Mouse (Mus musculus) neural tube, embryonic 12.5 days (tissue): ENCODE data around the gene Plekhm2. TPM values are rescaled to one million over a fixed set of nuclear protein-coding genes. Genes with fewer than 3 reads are reported as not detected.

Experiments used
- ATAC-seq: fragments of 200-750 bp; cut with Nextera tagmentation; 2 replicates; pipeline ENCODE4 v1.8.0; 2017; ENCODE audit warnings: low read depth, mild to moderate bottlenecking, moderate TSS enrichment, moderate library complexity; ENCODE audit not compliant: low FRiP score
- H3K27ac ChIP-seq: fragments of 300-500 bp; sonication (generic); 2 replicates; pipeline ENCODE4 v1.5.1; 2016
- H3K27me3 ChIP-seq: fragments of 300-500 bp; sonication (generic); replicated peaks from 2 replicates; pipeline ENCODE4 v1.6.1; 2016; ENCODE audit warnings: mild to moderate bottlenecking
- H3K36me3 ChIP-seq: fragments of 300-500 bp; sonication (generic); 2 replicates; pipeline ENCODE4 v1.6.1; 2016; ENCODE audit warnings: mild to moderate bottlenecking
- H3K4me1 ChIP-seq: fragments of 300-500 bp; sonication (generic); 2 replicates; pipeline ENCODE4 v1.6.1; 2016
- H3K4me2 ChIP-seq: fragments of 300-500 bp; sonication (generic); replicated peaks from 2 replicates; pipeline ENCODE4 v1.6.1; 2016; ENCODE audit warnings: mild to moderate bottlenecking
- H3K4me3 ChIP-seq: fragments of 300-500 bp; sonication (generic); 2 replicates; pipeline ENCODE4 v1.5.1; 2016
- H3K9ac ChIP-seq: fragments of 300-500 bp; sonication (generic); 2 replicates; pipeline ENCODE4 v1.6.1; 2016; ENCODE audit warnings: mild to moderate bottlenecking
- H3K9me3 ChIP-seq: fragments of 300-500 bp; sonication (generic); 2 replicates; pipeline ENCODE4 v1.6.1; 2016; ENCODE audit warnings: mild to moderate bottlenecking
- WGBS: fragments of 180-500 bp; shearing (Covaris S2); methylation state at CpG from one replicate; pipeline ENCODE4 v1.1.7; 2016; 5-methylcytosine and 5-hydroxymethylcytosine counted together
- polyA plus RNA-seq: library from polyadenylated mRNA; unstranded; fragments of >200 nt; fragmentation: Nextera tagmentation; extraction: Ambion mirVana; gene quantifications from 2 replicates; pipeline ENCODE4 v1.2.1, GENCODE M21; 2016

Gene Plekhm2
- polyA plus RNA-seq, 1 experiment from 2014 or later = 7.4 TPM

DNA sequence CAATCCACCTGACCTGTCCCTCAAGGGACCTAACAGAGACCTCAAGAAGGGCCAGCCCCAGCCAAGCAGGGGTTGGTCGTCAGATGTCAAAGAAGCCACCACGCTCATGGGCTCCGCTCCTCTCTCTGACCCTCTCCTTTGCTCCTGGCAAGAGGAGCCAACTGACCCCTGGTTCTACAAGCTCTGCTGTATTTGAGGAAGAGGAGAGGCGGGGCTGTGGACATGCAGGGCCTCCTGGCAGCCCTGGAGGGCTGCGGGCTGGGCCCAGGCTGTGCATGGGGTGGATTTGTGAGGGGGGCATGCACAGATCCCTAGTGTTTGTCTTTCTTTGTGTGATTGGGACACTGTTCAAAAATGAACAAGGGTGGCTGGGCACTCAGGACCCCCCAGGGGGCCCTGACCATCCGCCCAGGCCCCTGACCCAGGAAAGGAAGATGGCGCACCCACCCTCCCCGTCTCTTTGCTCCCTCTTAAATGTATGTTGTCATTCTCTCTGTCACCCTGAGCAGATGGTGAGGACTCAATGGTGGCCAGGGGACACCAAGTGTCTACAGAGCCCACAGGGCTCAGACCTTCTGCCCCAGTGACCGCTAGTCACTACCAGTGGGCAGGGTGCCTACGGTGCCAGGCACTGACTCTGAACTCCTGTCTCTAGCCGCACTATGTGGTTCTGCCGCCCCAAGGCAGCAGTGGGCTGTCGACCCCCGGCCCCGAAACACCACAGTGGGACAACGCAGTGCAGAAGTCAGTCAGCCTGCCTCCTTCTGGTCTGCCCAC lies 38.7 kb downstream of the Plekhm2 start:
- H3K36me3 ChIP-seq = peaks cover 49% of the 10 kb centered on the region

DNA sequence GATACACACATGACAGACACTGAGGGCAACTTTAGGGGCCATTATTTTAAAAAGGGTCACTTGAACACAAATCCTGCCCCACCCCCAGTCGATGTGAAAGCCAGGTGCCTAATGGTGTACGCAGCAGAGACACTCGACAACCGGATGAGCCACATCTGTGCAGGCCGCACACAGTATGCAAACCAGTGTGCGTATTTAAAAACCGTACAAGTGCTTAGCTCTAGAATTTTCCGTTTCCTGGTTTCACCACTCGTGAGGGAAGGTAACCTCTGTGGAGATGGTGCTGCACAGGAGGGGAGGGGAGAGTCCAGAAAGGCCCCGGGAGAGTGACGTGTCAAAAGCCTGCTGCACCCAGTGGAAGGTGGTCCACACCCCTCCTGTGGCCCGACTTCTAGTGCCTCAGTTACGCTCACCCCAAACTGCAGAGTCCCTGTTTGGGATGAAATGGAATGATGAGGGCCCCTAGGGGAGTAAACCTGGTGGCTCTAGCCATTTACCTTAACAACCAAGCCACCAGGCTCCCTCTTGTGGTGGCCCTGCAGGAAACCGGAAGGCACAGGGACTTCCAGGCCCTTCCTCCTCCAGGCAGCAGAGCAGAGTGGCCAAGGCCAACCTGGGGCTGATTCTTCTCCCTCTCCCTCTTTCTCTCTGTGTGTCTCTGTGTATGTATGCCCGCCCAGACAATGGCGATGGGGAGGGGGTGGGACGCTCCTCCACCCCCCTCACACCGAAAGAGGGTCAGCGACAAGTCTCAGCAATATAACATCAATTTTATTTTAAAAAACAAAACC lies 39.5 kb downstream of the Plekhm2 start:
- H3K4me1 ChIP-seq = peaks cover 4% of the 10 kb centered on the region; the same call in 1 of the 2 replicates
- H3K9ac ChIP-seq = no peak overlapping the region
- WGBS = 80% methylated on average over 19 of the region's 19 CpGs
- no peak overlapping the region for H3K4me3 ChIP-seq
- H3K4me2 ChIP-seq = no peak overlapping the region
- H3K36me3 ChIP-seq = peaks cover 41% of the 10 kb centered on the region
- H3K27me3 ChIP-seq = no peaks in the 10 kb centered on the region
- no peak for ATAC-seq
- H3K27ac ChIP-seq = no peak overlapping the region
- H3K9me3 ChIP-seq = no peaks in the 10 kb centered on the region

More for the DNA sequence above, 38.7 kb downstream of the Plekhm2 start:
- Histone ChIP-seq H3K4me1 (peaks cover 4% of the 10 kb centered on the region; the same call in 1 of the 2 replicates), H3K4me3 (no peak overlapping the region), H3K27ac (no peak overlapping the region), H3K4me2 (no peak overlapping the region), H3K9me3 (no peaks in the 10 kb centered on the region), H3K27me3 (no peaks in the 10 kb centered on the region), H3K9ac (no peak overlapping the region)
- no peak for ATAC-seq
- WGBS = 90% methylated on average over 16 of the region's 16 CpGs

DNA sequence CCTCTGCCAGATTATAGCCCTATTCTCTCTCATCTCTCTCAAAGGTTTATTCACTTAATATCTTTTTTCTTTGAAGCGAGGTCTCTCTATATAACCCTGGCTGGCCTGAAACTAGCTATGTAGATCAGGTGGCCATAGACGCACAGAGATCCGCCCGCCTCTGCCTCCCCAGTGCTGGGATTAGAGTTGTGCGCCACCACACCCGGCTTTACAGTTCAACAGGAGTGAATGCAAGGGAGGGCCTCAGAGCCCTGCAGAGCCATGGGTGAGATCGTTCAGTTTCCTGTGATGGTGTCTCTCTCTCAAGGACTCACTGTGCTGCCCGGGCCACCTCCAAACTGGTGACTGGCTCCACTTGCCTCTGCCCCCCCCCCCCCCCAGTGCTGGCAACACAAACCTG lies 40.6 kb downstream of the Plekhm2 start:
- no peak for ATAC-seq
- H3K4me2 ChIP-seq = no peak overlapping the region
- no peak overlapping the region for H3K9ac ChIP-seq
- 93% methylated on average over 8 of the region's 8 CpGs for WGBS
- H3K36me3 ChIP-seq = peaks cover 31% of the 10 kb centered on the region
- no peak overlapping the region for H3K4me3 ChIP-seq
- H3K4me1 ChIP-seq = peaks cover 4% of the 10 kb centered on the region; the same call in 1 of the 2 replicates
- H3K27ac ChIP-seq = no peak overlapping the region
- no peaks in the 10 kb centered on the region for H3K9me3 ChIP-seq
- H3K27me3 ChIP-seq = no peaks in the 10 kb centered on the region

DNA sequence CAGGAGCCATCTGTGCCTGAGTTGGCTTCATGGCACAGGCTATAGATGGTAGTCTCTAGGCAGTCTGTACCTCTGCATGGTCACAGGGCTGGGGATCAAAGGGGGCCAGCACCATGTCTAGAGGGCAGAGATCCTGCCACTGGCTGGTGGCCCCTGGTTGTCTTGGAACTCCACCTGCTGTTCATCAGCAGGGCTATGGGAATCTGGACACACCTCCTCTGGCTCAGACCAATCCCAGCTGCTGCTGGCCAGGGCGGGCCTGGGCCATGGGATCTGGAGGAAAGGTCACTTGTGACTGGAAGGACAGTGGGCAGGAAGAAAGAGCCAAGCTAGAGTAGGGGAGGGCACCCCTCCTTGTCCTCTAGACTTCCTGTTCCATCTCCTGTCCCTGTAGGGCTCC lies 41.0 kb downstream of the Plekhm2 start, which contains the start of gene Slc25a34:
Gene Slc25a34, minus strand, starts transcription at position 156 of the 400 bp plus-strand sequence.
- H3K36me3 ChIP-seq = peaks cover 26% of the 10 kb centered on the region
- peaks cover 4% of the 10 kb centered on the region; the same call in 1 of the 2 replicates for H3K4me1 ChIP-seq
- H3K27me3 ChIP-seq = no peaks in the 10 kb centered on the region
- H3K4me3 ChIP-seq = no peak within 1 kb of the TSS
- no peak for ATAC-seq
- H3K4me2 ChIP-seq = no peak within 1 kb of the TSS
- no peak within 1 kb of the TSS for H3K27ac ChIP-seq
- WGBS = 65% methylated on average over 1 of the region's 1 CpGs
- H3K9me3 ChIP-seq = no peaks in the 10 kb centered on the region
- H3K9ac ChIP-seq = no peak within 1 kb of the TSS

DNA sequence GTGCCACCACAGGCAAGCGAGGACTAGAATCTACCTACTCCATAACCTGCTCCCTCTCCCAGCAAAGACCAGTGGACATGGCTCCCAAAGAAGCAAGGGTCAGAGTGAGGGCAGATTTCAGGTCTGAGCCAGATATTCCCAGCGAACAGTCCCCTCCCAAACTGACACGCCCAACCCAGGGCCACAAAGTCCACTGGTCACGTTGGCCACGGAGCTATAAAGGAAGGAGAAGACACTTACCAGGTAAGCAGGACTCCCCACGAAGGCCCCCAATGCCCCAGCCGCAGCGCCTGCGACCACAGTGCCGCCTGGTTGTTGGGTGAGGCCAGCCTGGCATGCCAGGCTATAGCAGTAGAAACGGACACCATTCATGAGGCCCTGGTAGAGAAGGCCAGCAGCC lies 41.7 kb downstream of the Plekhm2 start:
- no peaks in the 10 kb centered on the region for H3K27me3 ChIP-seq
- peaks cover 4% of the 10 kb centered on the region; the same call in 1 of the 2 replicates for H3K4me1 ChIP-seq
- ATAC-seq = no peak
- no peak overlapping the region for H3K27ac ChIP-seq
- H3K9me3 ChIP-seq = no peaks in the 10 kb centered on the region
- no peak overlapping the region for H3K4me3 ChIP-seq
- no peak overlapping the region for H3K4me2 ChIP-seq
- peaks cover 20% of the 10 kb centered on the region for H3K36me3 ChIP-seq
- no peak overlapping the region for H3K9ac ChIP-seq
- 90% methylated on average over 11 of the region's 11 CpGs for WGBS

DNA sequence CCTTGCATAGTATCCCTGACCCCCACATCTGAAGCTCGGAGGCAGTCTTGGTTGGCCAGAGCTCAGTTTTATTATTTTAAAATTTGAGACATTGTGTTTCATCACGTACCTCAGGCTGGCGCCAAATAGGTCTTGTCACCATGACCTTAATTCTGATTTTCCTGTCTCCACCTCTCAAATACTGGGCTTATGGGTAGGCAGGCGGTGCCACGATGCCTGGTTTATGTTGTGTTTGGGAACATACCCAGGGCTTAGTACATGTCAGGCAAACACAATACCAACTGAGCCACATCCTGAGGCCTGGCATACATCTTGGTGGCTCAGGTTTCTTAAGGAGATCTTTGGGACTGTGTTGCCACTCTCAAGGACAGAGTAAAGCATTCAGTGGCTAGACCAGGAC lies 42.1 kb downstream of the Plekhm2 start:
- Histone ChIP-seq H3K4me2 (no peak overlapping the region), H3K27me3 (0 out of 2 replicates have a peak, but pooled peaks cover 2% of the 10 kb centered on the region), H3K4me1 (peaks cover 8% of the 10 kb centered on the region), H3K27ac (no peak overlapping the region), H3K4me3 (no peak overlapping the region), H3K9me3 (no peaks in the 10 kb centered on the region), H3K9ac (no peak overlapping the region), H3K36me3 (peaks cover 15% of the 10 kb centered on the region)
- WGBS = 93% methylated on average over 5 of the region's 5 CpGs
- ATAC-seq = no peak

DNA sequence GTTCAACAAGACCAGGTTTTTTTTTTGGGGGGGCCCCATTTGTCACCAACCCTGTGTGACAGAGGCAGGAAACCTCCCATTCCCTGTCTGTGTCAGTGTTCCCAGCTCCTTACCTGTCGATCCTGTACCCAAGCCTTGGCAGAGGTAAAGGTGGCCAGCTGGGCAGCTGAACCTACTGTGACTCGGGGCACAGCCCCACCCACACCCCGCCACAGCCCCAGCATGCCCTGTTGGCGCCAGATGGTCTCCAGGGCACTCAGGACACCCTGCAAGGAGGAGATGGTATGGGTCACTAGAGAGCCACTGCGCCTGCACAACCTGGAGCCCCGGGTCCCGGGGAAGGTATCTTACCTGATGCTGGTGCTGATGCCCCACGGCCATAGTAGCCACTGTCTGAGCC lies 42.6 kb downstream of the Plekhm2 start:
- no peak overlapping the region for H3K9ac ChIP-seq
- WGBS = 85% methylated on average over 8 of the region's 8 CpGs
- no peak for ATAC-seq
- 0 out of 2 replicates have a peak, but pooled peaks cover 4% of the 10 kb centered on the region for H3K27me3 ChIP-seq
- H3K27ac ChIP-seq = no peak overlapping the region
- H3K9me3 ChIP-seq = no peaks in the 10 kb centered on the region
- H3K4me1 ChIP-seq = peaks cover 13% of the 10 kb centered on the region
- no peak overlapping the region for H3K4me3 ChIP-seq
- H3K4me2 ChIP-seq = no peak overlapping the region
- peaks cover 14% of the 10 kb centered on the region for H3K36me3 ChIP-seq

DNA sequence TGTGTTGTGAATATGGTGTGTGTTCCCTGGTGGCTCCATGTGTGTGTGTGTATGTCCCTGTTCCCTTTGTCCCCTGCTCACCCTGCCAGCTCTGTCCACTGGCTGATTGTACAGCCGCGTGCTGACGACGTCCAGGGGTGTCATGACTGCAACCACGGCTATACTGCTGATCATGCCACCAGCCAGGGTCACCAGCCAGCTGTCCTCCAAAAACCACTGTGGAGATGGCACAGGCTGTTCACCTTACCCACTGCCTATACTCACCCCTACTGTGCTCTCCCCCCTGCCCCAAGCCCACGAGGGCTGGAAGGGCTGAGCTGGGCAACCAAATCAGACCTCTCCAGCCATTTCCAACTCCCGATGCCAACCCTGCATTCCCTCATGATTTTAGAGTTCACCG lies 43.4 kb downstream of the Plekhm2 start:
- 85% methylated on average over 8 of the region's 8 CpGs for WGBS
- peaks cover 7% of the 10 kb centered on the region for H3K36me3 ChIP-seq

DNA sequence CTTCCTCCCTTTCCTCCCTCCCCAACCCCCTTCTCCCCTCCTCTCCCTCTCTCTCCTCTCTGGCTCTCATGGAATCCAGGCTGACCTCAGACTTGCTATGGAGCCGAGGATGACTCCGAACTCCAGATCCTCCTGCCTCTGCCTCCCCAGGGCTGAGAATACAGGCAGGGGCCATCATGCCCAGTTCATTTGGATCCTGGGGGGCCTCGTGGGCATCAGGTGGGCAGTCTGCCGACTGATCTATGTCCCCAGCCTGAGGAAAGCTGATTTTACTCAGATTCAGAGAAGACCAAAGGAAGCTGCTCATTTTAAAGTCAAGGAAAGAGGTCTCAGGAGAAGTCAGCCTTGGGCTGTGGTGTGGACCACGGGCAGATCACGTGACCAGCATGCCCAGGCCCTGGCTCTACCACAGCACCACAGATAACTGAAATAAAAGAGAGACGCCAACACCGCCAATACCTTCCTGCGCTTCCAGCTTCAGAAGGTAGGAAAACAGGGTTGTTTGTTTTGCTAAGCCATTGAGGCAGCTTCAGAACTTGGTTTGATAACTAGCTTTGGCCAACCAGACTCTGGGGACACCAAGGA lies 45.3 kb downstream of the Plekhm2 start:
- 0 out of 2 replicates have a peak, but pooled peaks cover 4% of the 10 kb centered on the region for H3K27me3 ChIP-seq
- no peak overlapping the region for H3K9ac ChIP-seq
- WGBS = 84% methylated on average over 9 of the region's 9 CpGs
- H3K27ac ChIP-seq = no peak overlapping the region
- no peak overlapping the region for H3K4me2 ChIP-seq
- no peak overlapping the region for H3K4me3 ChIP-seq
- peaks cover 17% of the 10 kb centered on the region for H3K4me1 ChIP-seq
- H3K9me3 ChIP-seq = no peaks in the 10 kb centered on the region
- no peak for ATAC-seq
- no peaks in the 10 kb centered on the region for H3K36me3 ChIP-seq

More for the DNA sequence above, 43.4 kb downstream of the Plekhm2 start:
- no peak overlapping the region for H3K27ac ChIP-seq
- no peak overlapping the region for H3K4me2 ChIP-seq
- no peak overlapping the region for H3K9ac ChIP-seq
- no peaks in the 10 kb centered on the region for H3K9me3 ChIP-seq
- no peak overlapping the region for H3K4me3 ChIP-seq
- H3K27me3 ChIP-seq = 0 out of 2 replicates have a peak, but pooled peaks cover 4% of the 10 kb centered on the region
- no peak for ATAC-seq
- peaks cover 13% of the 10 kb centered on the region for H3K4me1 ChIP-seq

DNA sequence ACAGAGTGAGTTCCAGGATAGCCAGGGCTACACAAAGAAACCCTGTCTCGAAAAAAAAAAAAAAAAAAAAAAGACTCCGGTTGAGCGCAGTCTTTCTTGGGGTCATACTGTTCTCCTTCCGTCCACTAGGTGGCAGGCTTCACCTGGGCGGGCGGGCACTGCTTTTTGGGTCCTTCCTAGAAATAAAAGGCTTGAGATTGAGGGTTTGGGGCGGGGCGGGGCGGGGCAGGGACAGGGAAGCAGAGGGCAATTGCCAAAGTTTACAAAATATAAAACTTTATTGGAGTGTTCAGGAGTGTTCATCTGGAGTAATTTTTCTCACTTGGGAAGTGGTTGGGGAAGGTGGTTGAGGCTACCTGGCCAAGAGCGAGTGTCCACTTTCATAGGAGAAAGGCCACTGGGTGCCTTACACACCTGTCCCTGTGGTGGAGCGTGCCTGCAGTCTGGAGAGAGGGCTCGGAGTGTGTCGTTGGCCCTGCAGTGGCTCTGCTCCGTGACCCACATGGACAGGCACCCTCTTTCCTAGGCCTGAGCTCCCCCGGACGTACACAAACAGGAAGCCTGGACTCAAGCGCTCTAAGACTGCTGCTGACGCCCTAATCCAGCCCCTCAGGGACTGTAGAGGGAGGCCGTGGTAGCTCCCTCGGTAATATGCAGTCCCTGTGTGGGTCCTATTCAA lies 46.0 kb downstream of the Plekhm2 start, which contains the start of gene Tmem82:
Gene Tmem82, minus strand, starts transcription at position 69 of the 679 bp plus-strand sequence.
- ATAC-seq = peak; percentile 31; the same call in 1 of the 2 replicates
- H3K4me1 ChIP-seq = peaks cover 17% of the 10 kb centered on the region
- 27% methylated on average over 20 of the region's 20 CpGs for WGBS

DNA sequence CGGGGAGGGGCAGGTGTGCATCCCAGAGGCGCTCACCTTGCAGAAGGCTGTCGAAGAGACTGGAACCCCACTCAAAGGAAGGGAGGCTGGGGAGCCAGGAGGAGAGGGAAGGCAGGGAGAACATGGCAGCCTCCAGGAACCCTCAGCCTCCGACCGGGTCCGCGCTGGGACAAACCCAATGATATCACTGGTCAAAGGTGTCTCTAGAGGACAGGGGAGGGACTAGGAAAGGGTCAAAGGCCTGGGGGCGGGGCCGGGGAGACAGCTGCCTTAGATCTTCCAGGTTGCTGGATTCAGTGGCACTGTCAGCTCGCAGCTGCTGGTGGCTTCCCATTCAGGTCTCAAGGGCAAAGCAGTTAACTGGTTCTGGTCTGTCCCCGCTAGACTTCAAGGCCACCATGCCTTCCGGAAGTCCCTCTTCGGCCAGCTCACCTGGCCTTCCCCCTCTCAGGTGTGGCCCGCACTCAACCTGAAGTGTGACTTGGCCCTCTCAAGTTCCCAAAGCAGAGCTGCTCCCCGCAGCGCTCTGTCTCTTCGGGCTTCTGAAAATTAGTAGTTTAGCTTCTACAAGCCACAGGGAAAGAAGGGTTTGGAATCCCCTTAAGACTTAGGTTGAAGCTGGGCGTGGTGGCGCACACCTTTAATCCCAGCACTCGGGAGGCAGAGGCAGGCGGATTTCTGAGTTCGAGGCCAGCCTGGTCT lies 46.7 kb downstream of the Plekhm2 start:
- H3K4me1 ChIP-seq = peaks cover 14% of the 10 kb centered on the region
- peak; percentile 55 for ATAC-seq
- H3K27ac ChIP-seq = no peak overlapping the region
- H3K36me3 ChIP-seq = no peaks in the 10 kb centered on the region
- 13% methylated on average over 22 of the region's 22 CpGs for WGBS
- peak overlapping the region; percentile 55 for H3K4me2 ChIP-seq
- 0 out of 2 replicates have a peak overlapping the region, but pooled peaks have one; percentile 15 for H3K4me3 ChIP-seq
- H3K9ac ChIP-seq = 0 out of 2 replicates have a peak overlapping the region, but pooled peaks have one; percentile 26
- no peaks in the 10 kb centered on the region for H3K9me3 ChIP-seq
- H3K27me3 ChIP-seq = 0 out of 2 replicates have a peak, but pooled peaks cover 4% of the 10 kb centered on the region

More for the DNA sequence above, 46.0 kb downstream of the Plekhm2 start, which contains the start of gene Tmem82:
- Histone ChIP-seq H3K27me3 (0 out of 2 replicates have a peak, but pooled peaks cover 4% of the 10 kb centered on the region), H3K9me3 (no peaks in the 10 kb centered on the region), H3K9ac (0 out of 2 replicates have a peak within 1 kb of the TSS, but pooled peaks have one; percentile 26), H3K36me3 (no peaks in the 10 kb centered on the region), H3K4me2 (peak within 1 kb of the TSS; percentile 55), H3K27ac (no peak within 1 kb of the TSS), H3K4me3 (peak within 1 kb of the TSS; percentile 15; the same call in 1 of the 2 replicates)
